Mouse (Mus musculus) right cerebral cortex, adult 2 months (tissue): ENCODE measurements around the gene Sfxn1.
A peak's percentile ranks its signal among the peaks of the same experiment; 100 is the strongest.

Experiments
- DNase-seq, 2 experiments: peaks; one replicate each; pipeline ENCODE4 v3.0.0; 2021 to 2022; ENCODE audit warnings: low spot score in 2 of 2

Sfxn1 gene

GRCm38 (mm10) chr13:54071606-54072331 is at the start of gene Sfxn1:
Sfxn1 (plus strand) TSS chr13:54071869.
- peak; percentile 68 to 84 for DNase-seq

- DNase-seq = peak; percentile 32 to 42
These were observed 48.4 kb upstream of the Sfxn1 start for GRCm38 (mm10) chr13:54023311-54023710.

DNA sequence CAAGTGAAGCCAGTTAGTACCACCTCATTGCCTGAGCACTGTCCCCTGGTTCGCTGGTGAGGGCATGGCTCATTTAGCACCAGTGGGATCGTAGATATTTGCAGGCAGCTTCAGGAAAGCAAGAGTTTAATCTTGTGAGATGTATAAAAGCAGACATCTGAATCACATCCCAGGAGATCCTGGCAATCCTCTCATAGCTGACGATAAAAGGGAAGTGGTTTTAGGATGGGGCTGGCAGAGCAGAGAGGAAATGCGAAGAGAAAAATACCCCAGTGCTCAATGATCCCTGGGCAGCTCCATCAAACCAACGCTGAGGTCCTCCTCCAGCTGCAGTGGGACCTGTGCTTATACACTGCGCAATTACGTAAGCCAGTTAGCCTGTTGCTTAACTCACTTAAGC is 44.6 kb upstream of the Sfxn1 start:
- DNase-seq = no peak

GRCm38 (mm10) chr13:54033653-54034052 is 38.0 kb upstream of the Sfxn1 start:
- DNase-seq = no peak

DNA sequence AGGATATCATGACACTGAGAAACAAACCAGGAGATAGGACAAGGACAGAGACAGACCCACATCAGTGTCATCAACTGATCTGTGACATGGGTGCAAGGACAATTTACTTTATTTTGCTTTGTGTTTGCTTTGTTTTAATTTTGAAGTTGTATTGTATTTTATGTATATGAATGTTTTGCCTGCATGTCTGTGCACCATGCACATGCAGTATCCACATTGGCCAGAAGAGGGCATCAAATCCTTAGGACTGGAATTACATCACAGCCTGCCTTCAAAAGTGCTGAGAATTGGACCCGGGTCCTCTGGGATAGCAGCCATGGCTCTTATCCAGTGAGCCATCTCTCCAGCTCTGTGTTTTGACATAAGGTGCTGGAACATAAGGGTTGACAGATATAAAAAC is 36.1 kb upstream of the Sfxn1 start:
- DNase-seq = no peak

DNA sequence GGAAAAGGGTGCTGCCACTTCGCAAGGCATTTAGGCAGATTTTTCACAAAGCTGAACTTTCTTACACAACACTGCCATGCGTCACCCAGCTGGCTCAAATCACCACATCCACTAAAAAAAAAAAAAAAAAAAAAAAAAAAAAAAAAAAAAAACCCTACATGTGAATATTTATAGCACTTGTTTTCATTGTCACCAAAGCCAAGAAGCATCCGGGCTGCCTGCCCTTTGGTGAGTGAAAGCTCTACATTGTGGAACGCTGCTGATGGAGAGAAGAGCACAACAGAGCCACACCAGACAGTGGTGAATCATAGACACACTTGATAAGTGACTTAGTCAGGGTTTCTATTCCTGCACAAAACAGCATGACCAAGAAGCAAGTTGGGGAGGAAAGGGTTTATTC is 33.7 kb upstream of the Sfxn1 start:
- DNase-seq = no peak

- DNase-seq = no peak
These were observed 31.4 kb upstream of the Sfxn1 start for GRCm38 (mm10) chr13:54040256-54040655.

GRCm38 (mm10) chr13:54048679-54049352 is 22.9 kb upstream of the Sfxn1 start:
- no peak for DNase-seq

- no peak for DNase-seq
These were observed 20.0 kb upstream of the Sfxn1 start for GRCm38 (mm10) chr13:54051641-54052040.

GRCm38 (mm10) chr13:54054962-54055361 is 16.7 kb upstream of the Sfxn1 start:
- DNase-seq = no peak

DNA sequence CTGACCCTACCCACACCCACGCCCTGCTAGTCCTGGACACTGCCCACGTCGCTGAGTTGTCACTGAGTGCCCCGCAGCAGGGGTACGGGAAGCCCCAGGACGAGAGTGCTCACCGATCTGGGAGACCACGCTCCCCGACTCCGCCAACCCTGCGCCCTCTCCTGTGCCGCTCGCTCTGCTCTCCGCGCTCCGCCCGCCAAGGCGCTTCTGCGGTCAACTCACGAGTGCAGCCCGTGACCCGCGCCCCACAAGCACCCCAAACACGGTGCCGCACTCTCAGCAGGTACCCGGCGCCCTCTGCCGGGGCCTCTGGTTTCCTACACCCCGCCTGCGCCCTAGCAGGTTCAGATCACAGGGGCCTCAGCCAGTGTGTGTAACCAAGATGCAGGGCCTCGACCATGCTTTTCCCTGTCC is 16.2 kb upstream of the Sfxn1 start, which contains the start of gene Drd1:
TSS of gene Drd1 (minus strand) at position 258 of the 414 bp plus-strand sequence.
- peak; percentile 88 for DNase-seq

- DNase-seq = no peak
These were observed 9.6 kb upstream of the Sfxn1 start for GRCm38 (mm10) chr13:54062068-54062467.

GRCm38 (mm10) chr13:54063292-54063691 is 8.4 kb upstream of the Sfxn1 start:
- DNase-seq = peak in 1 of 2 experiments; percentile 40

DNA sequence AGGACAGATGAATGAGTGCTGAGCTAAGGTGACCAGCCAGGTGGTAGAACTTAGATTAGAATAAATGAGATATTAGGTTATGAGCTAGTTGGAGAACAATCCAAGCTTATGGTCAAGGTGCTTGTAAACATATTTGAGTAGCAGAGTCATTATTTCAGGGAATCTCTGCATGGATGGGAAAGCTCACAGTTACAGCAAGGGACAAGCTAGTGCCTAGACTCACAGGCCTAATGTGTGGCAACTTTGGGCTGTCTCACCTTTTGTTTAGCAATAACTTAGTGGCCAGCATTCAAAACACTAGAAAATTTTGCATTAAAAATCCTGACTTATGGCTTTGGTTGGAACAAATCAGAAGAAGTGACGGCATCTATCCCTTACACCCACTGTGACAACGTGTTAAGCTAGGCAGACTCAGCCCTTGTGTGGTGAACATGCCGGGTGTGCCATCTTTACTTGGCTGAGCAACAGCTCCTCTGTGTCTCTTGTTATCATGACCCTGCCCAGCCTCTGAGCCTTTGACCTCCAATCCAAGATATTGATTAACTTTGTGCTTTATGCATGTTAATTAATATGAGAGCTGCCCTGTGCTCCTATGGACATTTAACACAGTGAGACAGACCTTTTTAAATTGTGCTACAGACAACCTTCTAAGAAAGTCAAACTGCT is 5.5 kb upstream of the Sfxn1 start:
- no peak for DNase-seq

DNA sequence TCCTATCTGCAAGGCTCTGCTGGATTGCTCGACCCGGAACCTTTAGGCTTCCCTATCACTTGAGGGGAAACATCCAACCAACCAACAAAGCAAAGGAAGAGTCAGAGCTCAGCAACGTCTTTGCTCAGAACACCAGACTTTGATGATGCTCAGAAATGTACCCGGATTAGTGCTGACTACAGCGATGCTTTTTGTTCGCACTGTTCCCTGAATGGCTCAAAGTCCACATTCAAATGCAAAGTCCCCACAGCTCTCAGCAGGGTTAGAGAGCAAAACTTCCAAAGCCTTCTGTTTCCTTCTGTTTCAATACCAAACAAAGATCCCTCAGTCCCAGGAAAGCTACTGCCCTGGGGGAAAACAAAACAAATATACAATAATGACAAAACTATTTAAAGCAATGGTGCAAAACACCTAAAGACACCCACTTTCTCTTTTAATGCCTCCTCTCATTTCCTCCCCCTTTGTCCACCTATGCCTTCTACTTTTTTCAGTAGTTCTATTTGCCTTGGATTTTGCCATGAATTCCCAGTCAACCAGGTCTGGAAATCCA is 4.0 kb upstream of the Sfxn1 start:
- no peak for DNase-seq

DNA sequence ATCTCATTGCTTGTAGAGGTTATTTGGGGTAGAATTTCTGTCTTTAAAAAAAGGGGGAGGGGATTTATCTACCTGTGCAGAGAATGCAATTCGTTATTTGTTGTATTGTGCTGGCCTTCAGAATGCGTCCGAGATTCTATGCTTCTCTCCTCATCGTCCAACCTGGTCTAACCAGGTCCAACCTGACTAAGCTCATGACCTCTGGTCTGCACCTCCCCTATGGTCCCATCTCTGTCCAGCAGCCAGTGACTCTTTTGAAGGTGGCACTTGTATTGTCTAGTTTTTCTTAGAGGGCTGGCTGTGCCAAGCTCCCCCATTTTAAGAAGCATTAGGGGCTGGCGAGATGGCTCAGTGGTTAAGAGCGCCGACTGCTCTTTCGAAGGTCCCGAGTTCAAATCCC is 658 bp upstream of the Sfxn1 start:
- DNase-seq = no peak

DNA sequence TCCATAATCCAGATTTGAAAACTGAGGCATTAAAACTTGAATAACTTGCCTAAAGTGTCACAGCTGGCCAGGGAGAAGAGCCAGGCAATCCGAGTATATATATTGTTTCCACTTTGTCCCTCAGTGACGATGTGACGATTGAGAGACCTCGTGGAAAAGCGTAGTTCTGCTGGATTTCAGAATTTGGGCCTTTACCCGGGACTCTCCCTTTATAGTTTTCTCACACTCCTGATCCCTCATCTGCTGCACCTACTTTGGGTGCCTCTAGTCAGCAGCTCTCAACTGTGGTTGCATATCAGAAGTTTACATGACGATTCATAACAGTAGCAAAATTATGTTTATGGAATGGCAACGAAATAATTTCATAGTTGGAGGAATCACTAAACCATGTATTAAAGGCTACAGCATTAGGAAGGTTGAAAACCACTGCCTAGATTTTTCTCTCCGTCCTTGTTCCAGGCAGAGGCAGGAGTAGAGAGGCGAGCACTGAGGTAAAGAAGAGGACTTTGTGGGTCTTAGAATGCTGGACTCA is 923 bp downstream of the Sfxn1 start:
- no peak for DNase-seq

DNA sequence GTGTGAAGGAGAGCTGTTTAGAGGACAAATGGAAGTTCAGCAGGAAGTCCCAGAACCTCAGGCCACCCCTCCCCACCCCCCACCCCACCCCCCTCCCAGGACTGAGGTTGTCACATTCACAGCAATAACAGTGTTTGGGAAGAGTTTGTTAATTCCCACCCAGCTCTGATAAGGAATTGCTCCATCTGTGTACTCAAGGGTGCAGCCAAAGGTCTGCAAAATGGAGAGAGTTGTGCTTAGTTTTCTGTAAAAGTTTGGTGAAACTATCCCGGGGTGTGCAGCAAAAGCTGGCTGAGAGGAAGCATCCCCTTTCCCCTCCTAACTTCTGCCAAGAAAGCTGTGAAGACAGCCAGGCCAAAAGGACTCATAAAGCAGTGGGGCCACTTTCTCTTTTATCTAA is 1.4 kb downstream of the Sfxn1 start:
- no peak for DNase-seq

- DNase-seq = no peak
These were observed 1.8 kb downstream of the Sfxn1 start for GRCm38 (mm10) chr13:54073491-54073890.

- DNase-seq = no peak
These were observed 3.7 kb downstream of the Sfxn1 start for GRCm38 (mm10) chr13:54075416-54075815.

- DNase-seq = no peak
These were observed 4.4 kb downstream of the Sfxn1 start for GRCm38 (mm10) chr13:54076051-54076450.

DNA sequence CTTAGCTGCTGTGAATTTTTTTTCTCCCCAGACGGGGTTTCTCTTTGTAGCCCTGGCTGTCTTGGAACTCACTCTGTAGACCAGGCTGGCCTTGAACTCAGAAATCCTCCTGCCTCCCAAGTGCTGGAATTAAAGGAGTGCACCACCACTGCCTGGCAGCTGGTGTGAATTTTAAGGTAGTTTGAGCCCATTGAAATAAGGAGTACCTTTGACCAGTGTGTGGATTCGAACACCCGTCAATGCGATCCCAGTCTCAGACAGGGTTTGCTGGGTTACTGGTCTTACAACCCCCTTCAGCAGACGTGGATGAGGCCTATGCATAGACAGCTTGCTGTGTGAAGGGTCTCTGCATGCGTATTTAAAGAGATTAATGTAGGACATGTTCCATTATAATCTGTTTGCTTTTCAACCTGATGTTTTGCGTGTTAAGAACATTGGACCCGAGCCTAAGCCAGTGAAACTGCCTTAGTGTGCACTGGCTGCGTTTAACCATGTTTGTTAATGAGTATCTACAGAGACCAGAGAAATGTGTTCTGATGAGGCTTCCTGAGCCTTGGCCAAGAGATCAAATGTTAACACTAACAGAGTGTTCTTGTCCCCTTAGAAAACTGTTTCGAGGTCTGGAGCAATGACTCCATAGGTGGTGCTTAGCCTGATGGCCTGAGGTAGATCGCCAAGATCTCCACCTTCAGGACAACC is 5.2 kb downstream of the Sfxn1 start:
- no peak for DNase-seq
